Mouse (Mus musculus) hindbrain, embryonic 15.5 days (tissue): ENCODE data around the gene Mrpl27. TPM values are rescaled to one million over a fixed set of nuclear protein-coding genes. Genes with fewer than 3 reads are reported as not detected.

Experiments used
- ATAC-seq: fragments of 200-750 bp; cut with Nextera tagmentation; 2 replicates; pipeline ENCODE4 v1.8.0; 2017; ENCODE audit warnings: low read depth, moderate number of reproducible peaks, moderate TSS enrichment; ENCODE audit not compliant: low FRiP score
- H3K27ac ChIP-seq: fragments of 300-500 bp; sonication (generic); replicated peaks from 2 replicates; pipeline ENCODE4 v1.5.1; 2015; ENCODE audit warnings: mild to moderate bottlenecking, inconsistent platforms
- H3K27me3 ChIP-seq: fragments of 300-500 bp; sonication (generic); 2 replicates; pipeline ENCODE4 v1.6.1; 2015; ENCODE audit warnings: control low read depth, inconsistent platforms
- H3K36me3 ChIP-seq: fragments of 300-500 bp; sonication (generic); 2 replicates; pipeline ENCODE4 v1.6.1; 2015; ENCODE audit warnings: control low read depth, inconsistent platforms
- H3K4me1 ChIP-seq: fragments of 300-500 bp; sonication (generic); replicated peaks from 2 replicates; pipeline ENCODE4 v1.6.1; 2015; ENCODE audit warnings: control low read depth, inconsistent platforms
- H3K4me2 ChIP-seq: fragments of 300-500 bp; sonication (generic); 2 replicates; pipeline ENCODE4 v1.6.1; 2015; ENCODE audit warnings: moderate library complexity, mild to moderate bottlenecking, inconsistent platforms
- H3K4me3 ChIP-seq: fragments of 300-500 bp; sonication (generic); 2 replicates; pipeline ENCODE4 v1.5.1; 2015; ENCODE audit warnings: mild to moderate bottlenecking, inconsistent platforms
- H3K9ac ChIP-seq: fragments of 300-500 bp; sonication (generic); 2 replicates; pipeline ENCODE4 v1.6.1; 2015; ENCODE audit warnings: inconsistent platforms
- H3K9me3 ChIP-seq: fragments of 300-500 bp; sonication (generic); 2 replicates; pipeline ENCODE4 v1.6.1; 2016; ENCODE audit warnings: control low read depth, inconsistent platforms
- WGBS: fragments of 180-500 bp; shearing (Covaris S2); methylation state at CpG from one replicate; pipeline ENCODE4 v1.1.7; 2015; 5-methylcytosine and 5-hydroxymethylcytosine counted together
- polyA plus RNA-seq: library from polyadenylated mRNA; unstranded; fragments of >200 nt; fragmentation: Nextera tagmentation; extraction: Ambion mirVana; gene quantifications from 2 replicates; pipeline ENCODE4 v1.2.1, GENCODE M21; 2015

Gene Mrpl27
- polyA plus RNA-seq, 1 experiment from 2014 or later, result 139 TPM

GRCm38 (mm10) chr11:94701401-94702215 lies 48.0 kb downstream of the Mrpl27 start:
- ATAC-seq, result no peak
- H3K36me3 ChIP-seq, result no peaks in the 10 kb centered on the region
- 48% methylated on average over 27 of the region's 27 CpGs for WGBS
- no peaks in the 10 kb centered on the region for H3K27me3 ChIP-seq
- 0 out of 2 replicates have a peak overlapping the region, but pooled peaks have one; percentile 6 for H3K9ac ChIP-seq
- no peak overlapping the region for H3K27ac ChIP-seq
- peaks cover 3% of the 10 kb centered on the region; the same call in 1 of the 2 replicates for H3K4me1 ChIP-seq
- no peak overlapping the region for H3K4me3 ChIP-seq
- H3K9me3 ChIP-seq, result no peaks in the 10 kb centered on the region
- H3K4me2 ChIP-seq, result 0 out of 2 replicates have a peak overlapping the region, but pooled peaks have one; percentile 5

GRCm38 (mm10) chr11:94702216-94702610 lies 48.6 kb downstream of the Mrpl27 start:
- H3K9ac ChIP-seq, result no peak overlapping the region
- no peak for ATAC-seq

GRCm38 (mm10) chr11:94704020-94704419 lies 50.5 kb downstream of the Mrpl27 start:
- no peak overlapping the region for H3K27ac ChIP-seq

More at GRCm38 (mm10) chr11:94702216-94702610, 48.6 kb downstream of the Mrpl27 start:
- Histone ChIP-seq H3K4me1 (peaks cover 3% of the 10 kb centered on the region; the same call in 1 of the 2 replicates), H3K27me3 (no peaks in the 10 kb centered on the region), H3K36me3 (no peaks in the 10 kb centered on the region), H3K4me2 (no peak overlapping the region), H3K4me3 (no peak overlapping the region), H3K9me3 (no peaks in the 10 kb centered on the region), H3K27ac (no peak overlapping the region)
- 45% methylated on average over 3 of the region's 3 CpGs for WGBS

GRCm38 (mm10) chr11:94704472-94704871 lies 50.9 kb downstream of the Mrpl27 start, which contains the start of gene Gm11541:
Gene Gm11541, minus strand, starts transcription at chr11:94704499.
- Histone ChIP-seq H3K36me3 (no peaks in the 10 kb centered on the region), H3K4me2 (no peak within 1 kb of the TSS), H3K9me3 (no peaks in the 10 kb centered on the region), H3K9ac (no peak within 1 kb of the TSS), H3K27me3 (no peaks in the 10 kb centered on the region), H3K27ac (no peak within 1 kb of the TSS), H3K4me3 (no peak within 1 kb of the TSS), H3K4me1 (peaks cover 3% of the 10 kb centered on the region; the same call in 1 of the 2 replicates)
- ATAC-seq, result no peak
- 59% methylated on average over 5 of the region's 5 CpGs for WGBS

More at GRCm38 (mm10) chr11:94704020-94704419, 50.5 kb downstream of the Mrpl27 start:
- H3K4me2 ChIP-seq, result no peak overlapping the region
- 34% methylated on average over 7 of the region's 7 CpGs for WGBS
- peaks cover 3% of the 10 kb centered on the region; the same call in 1 of the 2 replicates for H3K4me1 ChIP-seq
- no peak overlapping the region for H3K4me3 ChIP-seq
- no peaks in the 10 kb centered on the region for H3K27me3 ChIP-seq
- no peaks in the 10 kb centered on the region for H3K9me3 ChIP-seq
- H3K9ac ChIP-seq, result no peak overlapping the region
- no peak for ATAC-seq
- H3K36me3 ChIP-seq, result no peaks in the 10 kb centered on the region

Other genes starting within 250 kb of the Mrpl27 start
- 15.0 and 18.8 TPM in 2 replicates for gene Cacna1g, start 179.6 kb upstream of the Mrpl27 start, polyA plus RNA-seq
- 0.29 and 0.84 TPM in 2 replicates for gene Spata20, start 167.6 kb upstream of the Mrpl27 start, polyA plus RNA-seq
- 1.0 and 2.5 TPM in 2 replicates for gene Epn3, start 153.8 kb upstream of the Mrpl27 start, polyA plus RNA-seq
- 3.8 and 4.8 TPM in 2 replicates for gene Mycbpap, start 132.0 kb upstream of the Mrpl27 start, polyA plus RNA-seq
- gene Rsad1, start 104.5 kb upstream of the Mrpl27 start, polyA plus RNA-seq, result 8.6 and 9.3 TPM in 2 replicates
- gene Chad, start 88.7 kb upstream of the Mrpl27 start, polyA plus RNA-seq, result 0.34 and 0.54 TPM in 2 replicates
- gene Acsf2, start 51.9 kb upstream of the Mrpl27 start, polyA plus RNA-seq, result 2.0 and 2.2 TPM in 2 replicates
- gene Lrrc59, start 24.0 kb upstream of the Mrpl27 start, polyA plus RNA-seq, result 160 and 164 TPM in 2 replicates
- 4.0 and 5.8 TPM in 2 replicates for gene Eme1, start 197 bp downstream of the Mrpl27 start, polyA plus RNA-seq
- 13.6 and 15.1 TPM in 2 replicates for gene Xylt2, start 23.7 kb downstream of the Mrpl27 start, polyA plus RNA-seq
- gene Gm11541, start 50.7 kb downstream of the Mrpl27 start, polyA plus RNA-seq, result 0.17 and 0.30 TPM in 2 replicates
- 0.13 TPM in 1 of 2 replicates, not detected in the other for gene Cdc34b, start 88.0 kb downstream of the Mrpl27 start, polyA plus RNA-seq
- gene Tmem92, start 128.9 kb downstream of the Mrpl27 start, polyA plus RNA-seq, result not detected in 2 replicates